Mouse (Mus musculus) heart, adult 18-20 months (tissue): ENCODE measurements around the gene Fancc. TPM values are rescaled to one million over a fixed set of nuclear protein-coding genes. Genes with fewer than 3 reads are reported as not detected.

Source experiments
- DNase-seq, 2 experiments: peaks; one replicate each; pipeline ENCODE4 v3.0.0; 2021 to 2022; ENCODE audit warnings: mixed read lengths in 1 of 2
- microRNA-seq, 2 experiments: library from miRNA; unstranded; fragments of <30 nt; microRNA quantifications; one replicate each; pipeline ENCODE4 v1.2.0; 2022
- total RNA-seq, 2 experiments: library from RNA; stranded (reverse); gene quantifications; 2 replicates each; pipeline ENCODE4 v1.2.3; 2021

Fancc gene
- total RNA-seq, 2 experiments from 2014 or later, result 3.8 to 5.0 TPM

- DNase-seq, result peak in 1 of 2 experiments; percentile 64
Observed at GRCm38 (mm10) chr13:63244425-63244824, 252.7 kb downstream of the Fancc start.

GRCm38 (mm10) chr13:63243586-63243985, 253.5 kb downstream of the Fancc start:
- DNase-seq, result peak; percentile 57 to 70

GRCm38 (mm10) chr13:63242401-63243192, 254.5 kb downstream of the Fancc start:
- peak; percentile 71 to 84 for DNase-seq

GRCm38 (mm10) chr13:63241665-63242064, 255.4 kb downstream of the Fancc start:
- peak; percentile 18 to 55 for DNase-seq

GRCm38 (mm10) chr13:63240835-63241234, 256.2 kb downstream of the Fancc start:
- peak; percentile 70 for DNase-seq

- DNase-seq, result peak; percentile 92
Observed at GRCm38 (mm10) chr13:63239877-63240671, 257.0 kb downstream of the Fancc start.

- DNase-seq, result peak in 1 of 2 experiments; percentile 68
Observed at GRCm38 (mm10) chr13:63239301-63239804, 257.7 kb downstream of the Fancc start.

GRCm38 (mm10) chr13:63238045-63238444, 259.0 kb downstream of the Fancc start:
- DNase-seq, result no peak

GRCm38 (mm10) chr13:63236159-63236893, 260.8 kb downstream of the Fancc start:
- DNase-seq, result peak; percentile 19 to 22

- peak in 1 of 2 experiments; percentile 10 for DNase-seq
Observed at GRCm38 (mm10) chr13:63235551-63235950, 261.5 kb downstream of the Fancc start.

Small RNA genes within 50 kb of the gene (microRNA-seq; reads per million reads assigned to microRNA genes)
- gene Mir23b (53,832 to 103,173 reads per million in 2 experiments), gene Mir24-1 (0 reads per million in 2 experiments), gene Mir27b (8,708 to 11,160 reads per million in 2 experiments), gene Mir3074-1 (0 reads per million in 2 experiments)

Other genes with a start within 250 kb of the Fancc start
- 10 to 100 TPM in 1 of 2 experiments, 1 to 10 TPM in 1; 9.8 to 10.1 TPM for gene Ptch1, start 76.3 kb upstream of the Fancc start, total RNA-seq